Mouse (Mus musculus): ENCODE results near the gene Vps52. TPM values are rescaled to one million over a fixed set of nuclear protein-coding genes. Genes with fewer than 3 reads are reported as not detected.

Vps52 gene
- polyA plus RNA-seq, 1 experiment from 2014 or later = 23.5 TPM

- 93% methylated on average over 7 of the region's 7 CpGs for WGBS
- ATAC-seq = no peak
- no peaks in the 10 kb centered on the region for H3K9me3 ChIP-seq (ENCODE audit: control insufficient read depth)
- H3K4me2 ChIP-seq (replicated peaks; ENCODE audit: low read depth) = no peak overlapping the region
- no peaks in the 10 kb centered on the region for H3K4me1 ChIP-seq (replicated peaks; ENCODE audit: control insufficient read depth, insufficient read depth, low read length)
- H3K27ac ChIP-seq (ENCODE audit: low read depth, low read length) = no peak overlapping the region
- H3K4me3 ChIP-seq (ENCODE audit: low read depth, low read length) = no peak overlapping the region
- no peaks in the 10 kb centered on the region for H3K27me3 ChIP-seq (replicated peaks; ENCODE audit: control insufficient read depth, insufficient read depth, low read length)
- TF ChIP-seq CTCF (IDR thresholded peaks at IDR 0.05; ENCODE audit: low read depth) = no peak
- peaks cover 70% of the 10 kb centered on the region for H3K36me3 ChIP-seq (ENCODE audit: control insufficient read depth, insufficient read depth)
- no peak overlapping the region for H3K9ac ChIP-seq (ENCODE audit: low read depth, low read length)
Measured at GRCm38 (mm10) chr17:33962876-33963275, 7.3 kb downstream of the Vps52 start.

GRCm38 (mm10) chr17:33965082-33965845 is 9.7 kb downstream of the Vps52 start:
- Histone ChIP-seq H3K4me1 (replicated peaks; ENCODE audit: control insufficient read depth, insufficient read depth, low read length) (no peaks in the 10 kb centered on the region), H3K9ac (ENCODE audit: low read depth, low read length) (no peak overlapping the region), H3K27me3 (replicated peaks; ENCODE audit: control insufficient read depth, insufficient read depth, low read length) (no peaks in the 10 kb centered on the region), H3K4me3 (ENCODE audit: low read depth, low read length) (no peak overlapping the region), H3K27ac (ENCODE audit: low read depth, low read length) (no peak overlapping the region), H3K9me3 (ENCODE audit: control insufficient read depth) (no peaks in the 10 kb centered on the region), H3K36me3 (ENCODE audit: control insufficient read depth, insufficient read depth) (peaks cover 51% of the 10 kb centered on the region), H3K4me2 (replicated peaks; ENCODE audit: low read depth) (no peak overlapping the region)
- WGBS = 95% methylated on average over 17 of the region's 17 CpGs
- no peak for ATAC-seq
- TF ChIP-seq CTCF (IDR thresholded peaks at IDR 0.05; ENCODE audit: low read depth) = no peak

- H3K9me3 ChIP-seq (ENCODE audit: control insufficient read depth) = no peaks in the 10 kb centered on the region
- H3K36me3 ChIP-seq (ENCODE audit: control insufficient read depth, insufficient read depth) = peaks cover 44% of the 10 kb centered on the region; the same call in 1 of the 2 replicates
- H3K4me1 ChIP-seq (replicated peaks; ENCODE audit: control insufficient read depth, insufficient read depth, low read length) = no peaks in the 10 kb centered on the region
- H3K27me3 ChIP-seq (replicated peaks; ENCODE audit: control insufficient read depth, insufficient read depth, low read length) = no peaks in the 10 kb centered on the region
- no peak overlapping the region for H3K27ac ChIP-seq (ENCODE audit: low read depth, low read length)
- TF ChIP-seq CTCF (IDR thresholded peaks at IDR 0.05; ENCODE audit: low read depth) = no peak
- no peak for ATAC-seq
- 81% methylated on average over 16 of the region's 16 CpGs for WGBS
- no peak overlapping the region for H3K4me2 ChIP-seq (replicated peaks; ENCODE audit: low read depth)
- no peak overlapping the region for H3K9ac ChIP-seq (ENCODE audit: low read depth, low read length)
- H3K4me3 ChIP-seq (ENCODE audit: low read depth, low read length) = no peak overlapping the region
Measured at GRCm38 (mm10) chr17:33965846-33966550, 10.4 kb downstream of the Vps52 start.

GRCm38 (mm10) chr17:33968489-33968888 is 12.9 kb downstream of the Vps52 start:
- Histone ChIP-seq H3K27ac (ENCODE audit: low read depth, low read length) (no peak overlapping the region), H3K27me3 (replicated peaks; ENCODE audit: control insufficient read depth, insufficient read depth, low read length) (no peaks in the 10 kb centered on the region), H3K4me1 (replicated peaks; ENCODE audit: control insufficient read depth, insufficient read depth, low read length) (no peaks in the 10 kb centered on the region), H3K36me3 (ENCODE audit: control insufficient read depth, insufficient read depth) (peaks cover 19% of the 10 kb centered on the region; the same call in 1 of the 2 replicates), H3K4me3 (ENCODE audit: low read depth, low read length) (no peak overlapping the region), H3K9me3 (ENCODE audit: control insufficient read depth) (no peaks in the 10 kb centered on the region), H3K9ac (ENCODE audit: low read depth, low read length) (no peak overlapping the region), H3K4me2 (replicated peaks; ENCODE audit: low read depth) (0 out of 2 replicates have a peak overlapping the region, but pooled peaks have one; percentile 0)
- WGBS = 2% methylated on average over 9 of the region's 9 CpGs
- ATAC-seq = peak; percentile 67
- TF ChIP-seq CTCF (IDR thresholded peaks at IDR 0.05; ENCODE audit: low read depth) = peak; percentile 90

- Histone ChIP-seq H3K9me3 (ENCODE audit: control insufficient read depth) (no peaks in the 10 kb centered on the region), H3K4me2 (replicated peaks; ENCODE audit: low read depth) (0 out of 2 replicates have a peak overlapping the region, but pooled peaks have one; percentile 0)
- ATAC-seq = peak; percentile 78
Measured at GRCm38 (mm10) chr17:33968927-33969326, 13.3 kb downstream of the Vps52 start.

GRCm38 (mm10) chr17:33969394-33969793 is 13.8 kb downstream of the Vps52 start:
- no peak for ATAC-seq
- Histone ChIP-seq H3K36me3 (ENCODE audit: control insufficient read depth, insufficient read depth) (peaks cover 14% of the 10 kb centered on the region; the same call in 1 of the 2 replicates), H3K27me3 (replicated peaks; ENCODE audit: control insufficient read depth, insufficient read depth, low read length) (no peaks in the 10 kb centered on the region), H3K4me1 (replicated peaks; ENCODE audit: control insufficient read depth, insufficient read depth, low read length) (no peaks in the 10 kb centered on the region), H3K4me2 (replicated peaks; ENCODE audit: low read depth) (no peak overlapping the region), H3K4me3 (ENCODE audit: low read depth, low read length) (no peak overlapping the region), H3K9me3 (ENCODE audit: control insufficient read depth) (no peaks in the 10 kb centered on the region), H3K9ac (ENCODE audit: low read depth, low read length) (no peak overlapping the region), H3K27ac (ENCODE audit: low read depth, low read length) (no peak overlapping the region)
- 78% methylated on average over 4 of the region's 4 CpGs for WGBS
- TF ChIP-seq CTCF (IDR thresholded peaks at IDR 0.05; ENCODE audit: low read depth) = peak; percentile 55

More at GRCm38 (mm10) chr17:33968927-33969326, 13.3 kb downstream of the Vps52 start:
- no peaks in the 10 kb centered on the region for H3K27me3 ChIP-seq (replicated peaks; ENCODE audit: control insufficient read depth, insufficient read depth, low read length)
- WGBS = 30% methylated on average over 5 of the region's 5 CpGs
- no peak overlapping the region for H3K9ac ChIP-seq (ENCODE audit: low read depth, low read length)
- TF ChIP-seq CTCF (IDR thresholded peaks at IDR 0.05; ENCODE audit: low read depth) = peak; percentile 57
- no peaks in the 10 kb centered on the region for H3K4me1 ChIP-seq (replicated peaks; ENCODE audit: control insufficient read depth, insufficient read depth, low read length)
- peaks cover 14% of the 10 kb centered on the region; the same call in 1 of the 2 replicates for H3K36me3 ChIP-seq (ENCODE audit: control insufficient read depth, insufficient read depth)
- no peak overlapping the region for H3K27ac ChIP-seq (ENCODE audit: low read depth, low read length)
- H3K4me3 ChIP-seq (ENCODE audit: low read depth, low read length) = no peak overlapping the region

All from intestine, postnatal 0 days (tissue).